Mouse (Mus musculus) left cerebral cortex, adult 6 months (tissue): ENCODE data around the gene Zbtb8b. TPM values are rescaled to one million over a fixed set of nuclear protein-coding genes. Genes with fewer than 3 reads are reported as not detected.

Source experiments
- long read RNA-seq, 2 experiments: library from polyadenylated mRNA; unstranded; transcript quantifications; one replicate each; pipeline ENCODE4 v2.0.0; 2019 to 2020
- polyA plus RNA-seq: library from polyadenylated mRNA; unstranded; fragments of <200 nt; fragmentation: Nextera tagmentation; gene quantifications from 2 replicates; pipeline ENCODE4 v1.2.3, GENCODE M21; 2021

Zbtb8b gene
- 1.7 and 2.1 TPM in 2 replicates for polyA plus RNA-seq
- long read RNA-seq, experiment 1, full-length matches to known transcripts = 14 of 19 reads
- long read RNA-seq, experiment 1, partial matches to known transcripts = 2 of 19 reads
- long read RNA-seq, experiment 1, other reads (novel, unspliced or antisense) = 3 of 19 reads
- long read RNA-seq, experiment 2, partial matches to known transcripts = 1 of 5 reads
- long read RNA-seq, experiment 2, other reads (novel, unspliced or antisense) = 4 of 5 reads

GRCm38 (mm10) chr4:129440340-129441063 is at the start of gene Zbtb8b:
Zbtb8b (minus strand) TSS chr4:129440853.

GRCm38 (mm10) chr4:129461183-129461960 is 20.7 kb upstream of the Zbtb8b start, which contains the start of gene Bsdc1:
Bsdc1 (plus strand) TSS chr4:129461581.

GRCm38 (mm10) chr4:129377601-129378390 is 62.9 kb downstream of the Zbtb8b start, which contains the start of gene Zbtb8a:
Zbtb8a (minus strand) TSS chr4:129378116.

Other genes starting within 250 kb of the Zbtb8b start
- gene C77080, start 179.4 kb downstream of the Zbtb8b start, polyA plus RNA-seq = 4.5 and 12.8 TPM in 2 replicates
- gene Sync, start 153.2 kb downstream of the Zbtb8b start, polyA plus RNA-seq = 0.72 and 0.75 TPM in 2 replicates
- 53.9 and 54.9 TPM in 2 replicates for gene Rbbp4, start 105.5 kb downstream of the Zbtb8b start, polyA plus RNA-seq
- 49.5 and 58.1 TPM in 2 replicates for gene Zbtb8os, start 105.2 kb downstream of the Zbtb8b start, polyA plus RNA-seq
- 5.9 and 6.3 TPM in 2 replicates for gene Zbtb8a, start 62.7 kb downstream of the Zbtb8b start, polyA plus RNA-seq
- gene Bsdc1, start 20.7 kb upstream of the Zbtb8b start, polyA plus RNA-seq = 10.7 and 16.6 TPM in 2 replicates
- gene Tssk3, start 50.2 kb upstream of the Zbtb8b start, polyA plus RNA-seq = not detected in 2 replicates
- gene Fam229a, start 50.3 kb upstream of the Zbtb8b start, polyA plus RNA-seq = 0.79 and 1.7 TPM in 2 replicates
- gene Marcksl1, start 72.7 kb upstream of the Zbtb8b start, polyA plus RNA-seq = 21.0 and 51.8 TPM in 2 replicates
- 14.8 and 17.3 TPM in 2 replicates for gene Hdac1, start 101.9 kb upstream of the Zbtb8b start, polyA plus RNA-seq
- 1.9 and 2.3 TPM in 2 replicates for gene Lck, start 132.8 kb upstream of the Zbtb8b start, polyA plus RNA-seq
- gene Fam167b, start 137.7 kb upstream of the Zbtb8b start, polyA plus RNA-seq = 1.2 and 2.0 TPM in 2 replicates
- gene Eif3i, start 159.8 kb upstream of the Zbtb8b start, polyA plus RNA-seq = 253 and 304 TPM in 2 replicates
- 192 and 235 TPM in 2 replicates for gene Tmem234, start 159.8 kb upstream of the Zbtb8b start, polyA plus RNA-seq
- gene Dcdc2b, start 173.4 kb upstream of the Zbtb8b start, polyA plus RNA-seq = 3.3 and 4.0 TPM in 2 replicates
- 28.3 and 34.4 TPM in 2 replicates for gene Iqcc, start 178.2 kb upstream of the Zbtb8b start, polyA plus RNA-seq
- gene Ccdc28b, start 183.1 kb upstream of the Zbtb8b start, polyA plus RNA-seq = 30.0 and 36.6 TPM in 2 replicates
- 15.0 and 16.5 TPM in 2 replicates for gene Txlna, start 200.2 kb upstream of the Zbtb8b start, polyA plus RNA-seq
- gene Kpna6, start 231.9 kb upstream of the Zbtb8b start, polyA plus RNA-seq = 8.9 and 10.7 TPM in 2 replicates